Mouse (Mus musculus) granulocyte monocyte progenitor cell, adult 5-6 weeks (primary cell): ENCODE data around the gene Pidd1. TPM values are rescaled to one million over a fixed set of nuclear protein-coding genes. Genes with fewer than 3 reads are reported as not detected.
"Not testable (repeated sequence)": the region's sequence is repeated elsewhere in the genome, so short reads cannot be mapped to it uniquely, and the experiment has no call there.

Experiments used
- ATAC-seq: replicated peaks from 2 replicates; pipeline ENCODE4 v1.8.0; 2016; ENCODE audit warnings: mild to moderate bottlenecking, moderate TSS enrichment, inconsistent platforms; ENCODE audit not compliant: poor library complexity, severe bottlenecking
- total RNA-seq, 2 experiments: library from RNA; stranded (forward) in 1 of 2; stranded (reverse) in 1 of 2; fragments of 200-712, 200-1000 nt in 1 of 2; fragments of >200 nt in 1 of 2; fragmentation: Nextera tagmentation in 1 of 2; gene quantifications; 2 replicates each; pipeline ENCODE4 v1.2.3; 2014 to 2017

The Pidd1 gene
- total RNA-seq, 2 experiments from 2014 or later, result 16.4 to 33.2 TPM

DNA sequence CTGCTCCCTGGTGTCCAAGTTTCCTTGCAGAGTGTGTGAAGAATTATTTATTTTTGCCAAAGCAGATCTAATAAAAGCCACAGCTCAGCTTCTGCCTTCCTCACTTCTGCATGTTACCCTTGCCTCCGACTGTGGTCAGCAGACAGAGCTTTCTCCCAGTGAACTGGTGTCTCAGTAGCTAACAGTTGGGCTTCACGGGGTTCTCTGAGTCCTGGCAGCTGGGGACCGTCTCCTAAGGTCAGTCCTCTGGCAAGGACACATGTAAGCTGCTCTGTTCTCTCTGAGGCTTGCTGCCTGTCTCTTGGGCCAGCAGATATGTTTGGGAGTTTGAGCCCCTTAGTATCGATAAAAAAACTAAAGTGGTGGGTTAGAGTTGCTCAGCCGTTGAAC is 16.2 kb upstream of the Pidd1 start:
- no peak for ATAC-seq

DNA sequence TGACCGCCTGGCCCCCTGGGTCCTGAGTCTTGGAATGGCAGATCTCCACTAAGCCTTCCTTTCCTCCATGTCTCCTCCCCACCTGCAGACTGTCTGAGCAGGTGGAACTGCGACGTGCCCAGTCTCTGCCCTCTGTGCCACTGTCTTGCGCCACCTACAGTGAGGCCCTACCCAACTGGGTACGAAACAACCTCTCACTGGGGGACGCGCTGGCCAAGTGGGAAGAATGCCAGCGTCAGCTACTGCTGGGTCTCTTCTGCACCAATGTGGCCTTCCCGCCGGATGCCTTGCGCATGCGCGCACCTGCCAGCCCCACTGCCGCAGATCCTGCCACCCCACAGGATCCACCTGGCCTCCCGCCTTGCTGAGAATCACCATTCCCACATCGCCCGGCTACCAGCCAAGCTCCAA is 15.5 kb upstream of the Pidd1 start:
- no peak for ATAC-seq

DNA sequence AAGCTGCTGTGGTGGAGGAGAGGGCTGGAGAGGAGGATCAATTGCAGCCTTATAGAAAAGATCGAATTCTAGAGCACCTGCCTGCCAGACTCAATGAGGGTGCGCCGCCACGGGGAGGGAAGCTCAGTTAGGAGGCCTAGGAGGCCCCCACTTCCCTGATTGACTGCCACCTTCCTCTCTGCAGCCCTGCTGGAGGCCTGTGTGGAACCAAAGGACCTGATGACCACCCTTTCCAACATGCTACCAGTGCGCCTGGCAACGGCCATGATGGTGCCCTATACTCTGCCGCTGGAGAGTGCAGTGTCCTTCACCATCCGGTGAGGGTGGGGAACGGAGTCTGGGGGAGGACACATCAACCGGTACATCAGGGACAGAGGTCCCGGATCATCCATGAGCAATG is 14.8 kb upstream of the Pidd1 start:
- no peak for ATAC-seq

DNA sequence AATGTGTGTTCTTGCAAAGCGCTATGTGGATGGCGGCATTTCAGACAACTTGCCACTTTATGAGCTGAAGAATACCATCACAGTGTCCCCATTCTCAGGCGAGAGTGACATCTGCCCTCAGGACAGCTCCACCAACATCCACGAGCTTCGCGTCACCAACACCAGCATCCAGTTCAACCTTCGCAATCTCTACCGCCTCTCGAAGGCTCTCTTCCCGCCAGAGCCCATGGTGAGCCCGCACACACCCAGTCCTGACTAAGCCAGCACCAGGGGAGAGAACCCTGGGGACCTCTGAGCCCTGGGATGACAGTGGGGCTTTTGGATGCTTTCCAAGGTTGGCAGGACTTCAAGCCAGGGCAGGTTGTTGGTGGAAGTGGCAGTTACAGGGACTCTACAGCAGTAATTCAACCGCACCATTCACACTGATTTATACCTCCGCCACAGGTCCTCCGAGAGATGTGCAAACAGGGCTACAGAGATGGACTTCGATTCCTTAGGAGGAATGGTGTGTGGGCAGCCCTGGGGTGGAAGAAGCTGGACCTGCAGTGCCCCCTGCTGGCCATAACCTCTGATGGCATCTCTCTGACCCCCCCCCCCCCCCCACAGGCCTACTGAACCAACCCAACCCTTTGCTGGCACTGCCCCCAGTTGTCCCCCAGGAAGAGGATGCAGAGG is 14.3 kb upstream of the Pidd1 start:
- no peak for ATAC-seq

DNA sequence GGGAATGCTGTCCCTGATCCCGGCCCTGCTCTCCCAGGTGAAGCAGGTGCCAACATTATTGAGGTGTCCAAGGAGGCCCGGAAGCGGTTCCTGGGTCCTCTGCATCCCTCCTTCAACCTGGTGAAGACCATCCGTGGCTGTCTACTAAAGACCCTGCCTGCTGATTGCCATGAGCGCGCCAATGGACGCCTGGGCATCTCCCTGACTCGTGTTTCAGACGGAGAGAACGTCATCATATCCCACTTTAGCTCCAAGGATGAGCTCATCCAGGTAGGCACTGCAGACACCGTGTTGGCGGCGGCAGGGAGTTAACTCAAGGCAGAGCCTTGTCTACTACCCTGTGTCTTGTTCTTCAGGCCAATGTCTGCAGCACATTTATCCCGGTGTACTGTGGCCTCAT is 13.4 kb upstream of the Pidd1 start:
- ATAC-seq, result no peak

DNA sequence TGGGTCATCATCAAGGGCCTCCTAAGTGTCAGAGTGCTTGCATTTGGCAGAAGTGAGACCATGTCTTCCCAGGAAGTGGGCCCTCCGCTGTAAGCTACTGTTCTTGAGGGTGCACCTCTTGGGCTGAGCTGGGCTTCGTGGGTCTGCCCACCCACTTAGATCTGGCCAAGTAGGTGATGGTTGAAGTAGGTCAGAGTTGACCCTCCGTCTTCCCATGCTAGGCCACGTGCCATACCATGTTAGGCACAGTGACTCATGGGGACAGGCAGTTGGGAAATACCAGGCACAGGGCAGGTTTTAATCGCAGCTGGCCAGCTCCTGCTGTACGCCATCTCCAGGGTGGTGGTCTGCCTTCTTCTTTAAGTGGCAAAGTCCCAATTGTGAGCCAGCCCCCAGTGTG is 12.9 kb upstream of the Pidd1 start:
- ATAC-seq, result no peak

DNA sequence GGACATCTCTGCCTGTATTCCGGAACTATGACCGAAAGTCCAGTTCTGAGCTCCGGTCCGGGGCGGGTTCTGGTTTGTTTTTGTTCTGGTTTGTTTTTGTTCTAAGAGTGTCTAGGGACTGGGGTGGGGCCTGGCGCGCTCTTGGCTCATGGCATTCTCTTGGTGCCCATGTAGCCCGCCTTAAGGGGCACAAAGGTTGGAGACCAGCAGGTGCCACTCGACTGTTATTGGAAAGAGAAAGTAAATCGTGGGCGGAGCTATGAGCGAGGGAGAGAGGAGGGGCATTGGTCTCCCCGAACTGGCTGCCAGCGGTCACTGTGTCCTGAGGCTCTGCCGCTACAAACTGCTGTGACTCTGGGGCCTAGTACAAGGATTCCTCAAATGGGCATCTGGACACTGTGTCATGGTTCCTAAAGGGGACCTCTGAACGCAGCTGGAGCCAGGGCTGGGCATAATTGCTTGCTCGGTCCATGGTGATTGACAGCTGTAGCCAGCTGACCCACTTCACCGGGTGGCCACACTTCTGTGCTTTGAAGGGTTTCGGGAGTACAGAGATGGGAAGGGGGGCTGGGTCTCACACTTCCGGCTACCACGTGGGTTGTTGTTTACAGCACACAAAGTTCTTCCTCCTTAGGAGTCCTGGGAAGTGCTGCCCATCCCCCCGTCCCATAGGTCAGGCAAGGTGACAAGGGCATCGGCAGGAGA is 11.9 kb upstream of the Pidd1 start:
- ATAC-seq, result peak; percentile 34

DNA sequence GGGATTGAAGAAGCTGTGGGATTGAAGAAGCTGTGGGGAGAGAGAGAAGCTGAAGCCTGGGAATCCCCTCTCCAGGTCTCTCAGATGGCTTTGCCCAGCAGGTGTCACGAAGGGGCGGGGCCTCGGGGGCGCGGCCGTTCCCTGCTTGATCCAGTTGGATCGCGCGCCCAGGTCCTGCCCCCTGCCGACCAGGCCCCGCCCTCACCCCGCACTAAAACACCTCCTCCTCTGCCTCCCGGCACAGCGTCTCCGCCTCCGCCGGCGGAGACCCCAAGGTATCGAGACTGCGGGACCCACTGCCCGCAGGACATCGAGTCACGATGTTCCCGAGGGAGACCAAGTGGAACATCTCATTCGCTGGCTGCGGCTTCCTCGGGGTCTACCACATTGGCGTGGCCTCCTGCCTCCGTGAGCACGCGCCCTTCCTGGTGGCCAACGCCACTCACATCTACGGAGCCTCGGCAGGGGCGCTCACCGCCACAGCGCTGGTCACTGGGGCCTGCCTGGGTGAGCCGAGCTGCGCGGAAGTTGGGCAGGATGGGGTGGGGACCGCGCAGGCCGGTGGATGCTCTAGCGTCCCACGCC is 11.2 kb upstream of the Pidd1 start, which contains the start of gene Pnpla2:
TSS of gene Pnpla2 (plus strand) at position 232 of the 585 bp plus-strand sequence.
- peak; percentile 72 for ATAC-seq

DNA sequence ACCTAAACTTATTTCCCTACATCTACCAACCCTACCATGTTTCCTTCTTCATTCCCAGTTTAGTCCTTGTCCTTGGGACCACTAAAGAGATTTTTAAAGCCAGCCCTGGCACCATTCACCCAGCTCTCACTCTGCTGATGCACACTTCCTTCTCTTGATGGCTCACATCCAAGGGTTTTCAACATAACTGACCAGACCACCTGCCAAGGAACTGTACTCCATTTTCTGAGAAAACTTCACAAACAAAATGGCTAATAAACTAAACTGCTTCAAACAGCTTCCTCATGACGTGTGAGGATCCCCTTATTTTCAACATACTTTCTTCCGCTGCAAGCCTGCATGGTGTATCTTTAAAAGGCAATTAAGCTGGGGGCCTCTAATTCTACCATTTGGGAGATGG is 9.8 kb upstream of the Pidd1 start:
- peak; percentile 14 for ATAC-seq

DNA sequence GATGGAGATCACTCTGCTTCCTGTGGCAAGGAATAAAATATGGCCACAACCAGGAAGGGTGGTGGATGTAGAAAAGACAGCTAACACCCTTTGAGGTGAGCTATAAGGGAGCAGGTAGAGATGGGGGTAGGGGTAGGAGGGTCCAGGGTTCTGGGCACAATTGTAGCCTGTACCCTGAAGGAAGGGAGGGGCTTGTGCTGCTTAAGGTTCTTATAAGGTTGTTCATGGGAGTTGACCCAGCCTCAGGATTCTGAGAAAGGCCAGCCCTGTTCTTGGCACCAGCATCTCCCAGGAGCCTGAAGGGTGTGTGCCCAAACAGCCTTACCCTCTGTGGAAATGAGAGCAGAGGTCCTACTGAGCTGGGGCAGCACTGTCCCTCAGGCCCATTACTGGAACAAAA is 8.1 kb upstream of the Pidd1 start:
- no peak for ATAC-seq

DNA sequence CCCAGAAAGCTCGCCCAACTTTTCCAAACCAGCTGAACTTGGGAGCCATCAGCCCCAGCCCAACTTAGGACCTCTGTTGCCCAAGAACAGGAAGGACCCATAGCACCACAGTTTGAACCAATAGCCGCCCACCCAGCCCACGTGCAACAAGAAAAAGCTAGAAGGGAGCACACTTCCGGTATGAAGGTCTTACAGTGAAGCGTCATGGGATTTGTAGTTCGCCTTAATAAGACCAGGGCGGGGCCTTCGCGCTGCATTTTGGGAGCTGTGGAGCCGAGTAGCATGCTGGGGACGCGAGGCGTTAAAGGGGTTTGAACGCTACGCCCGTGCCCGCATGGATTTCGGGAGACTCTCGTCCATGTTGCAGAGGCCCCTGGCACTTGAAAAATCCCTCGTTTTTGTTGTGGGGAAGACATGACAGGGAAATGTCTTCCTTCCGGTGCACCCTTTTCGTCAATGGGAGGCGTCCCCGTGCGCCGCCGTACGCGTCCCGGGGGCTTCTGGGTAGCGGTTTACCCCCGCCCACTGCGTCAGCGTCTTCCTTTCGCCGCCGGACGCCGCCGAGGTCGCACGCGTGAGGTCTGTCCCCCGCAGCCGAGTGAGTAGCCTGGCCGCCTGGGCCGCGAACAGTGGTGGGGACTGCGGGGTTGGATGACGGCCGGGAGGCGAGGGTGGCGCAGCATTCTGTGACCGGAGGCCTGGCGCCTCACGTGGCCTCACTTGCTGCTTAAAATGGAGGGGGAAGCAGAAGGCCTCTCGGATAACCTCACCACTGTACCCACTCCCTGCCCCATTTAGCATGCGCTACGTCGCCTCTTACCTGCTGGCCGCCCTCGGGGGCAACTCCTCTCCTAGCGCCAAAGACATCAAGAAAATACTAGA is 3.5 kb upstream of the Pidd1 start, which contains the start of gene Rplp2:
TSS of gene Rplp2 (plus strand) at position 261 of the 882 bp plus-strand sequence.
- peak; percentile 79 for ATAC-seq

DNA sequence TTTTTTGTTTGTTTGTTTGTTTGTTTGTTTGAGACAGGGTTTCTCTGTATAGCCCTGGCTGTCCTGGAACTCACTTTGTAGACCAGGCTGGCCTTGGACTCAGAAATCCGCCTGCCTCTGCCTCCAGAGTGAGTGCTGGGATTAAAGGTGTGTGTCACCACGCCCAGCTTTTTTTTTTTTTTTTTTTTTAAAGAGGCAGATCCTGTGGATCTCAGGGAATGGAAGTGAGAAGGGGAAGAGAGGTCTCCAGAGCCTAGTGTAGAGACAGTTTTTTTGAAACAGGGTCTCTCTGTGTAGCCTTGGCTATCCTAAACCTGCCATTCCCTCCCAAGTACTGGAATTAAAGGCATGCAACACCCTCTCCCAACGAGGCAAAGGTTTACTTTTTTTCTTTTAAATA is 2.5 kb upstream of the Pidd1 start:
- ATAC-seq, result not testable (repeated sequence)

DNA sequence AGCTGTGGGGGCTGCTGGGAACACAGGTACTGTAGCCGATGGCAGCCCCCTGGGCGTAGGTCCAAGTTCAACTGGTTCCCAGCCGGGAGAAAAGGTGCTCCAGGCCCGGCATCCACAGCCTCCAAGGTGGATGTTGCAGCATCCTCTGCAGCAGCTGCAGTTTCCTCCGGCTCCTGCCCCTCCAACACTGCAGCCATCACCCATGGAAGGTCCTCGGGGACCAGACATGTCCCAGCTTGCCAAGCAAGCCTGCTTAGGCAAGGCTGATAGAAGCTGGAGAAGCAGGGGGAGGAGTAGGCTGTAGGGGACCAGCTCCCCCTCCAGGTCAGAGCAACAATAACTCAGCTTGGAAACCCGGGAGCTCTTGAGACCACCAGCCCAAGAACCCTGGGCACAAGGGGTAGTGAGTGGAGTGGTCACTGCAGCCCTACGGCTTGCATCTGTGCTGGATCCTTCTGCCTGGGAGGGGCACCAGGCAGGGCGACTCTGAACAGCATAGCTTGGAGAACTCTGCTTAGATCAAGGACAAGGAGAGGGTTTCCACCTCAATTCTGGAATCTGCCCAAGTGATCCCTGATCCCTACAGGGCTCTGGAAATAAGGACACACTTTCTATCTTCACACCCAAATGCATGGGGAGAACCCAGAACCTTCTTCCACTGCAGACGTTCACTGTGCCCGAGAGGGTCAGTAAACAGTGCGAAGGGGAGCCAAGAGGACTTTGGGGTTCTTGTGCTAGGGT is 574 bp downstream of the Pidd1 start:
- peak; percentile 33 for ATAC-seq

DNA sequence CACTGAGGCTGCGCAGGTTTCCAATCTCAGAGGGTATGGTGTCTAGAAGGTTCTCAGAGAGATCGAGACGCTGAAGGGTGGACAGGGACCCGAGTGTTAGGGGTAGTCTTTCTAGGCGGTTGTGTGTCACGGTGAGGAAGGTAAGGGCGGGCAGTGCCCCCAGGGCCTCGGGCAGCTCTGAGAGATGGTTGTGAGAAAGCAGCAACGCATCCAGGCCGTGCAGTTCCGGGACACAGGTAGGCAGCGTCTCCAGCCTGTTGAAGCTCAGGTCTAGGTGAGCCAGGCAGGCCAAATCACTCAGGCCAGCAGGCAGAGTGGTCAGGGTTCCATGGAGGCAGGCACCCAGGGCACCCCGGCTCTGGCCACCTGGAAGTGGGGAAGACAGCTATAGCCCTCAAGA is 1.6 kb downstream of the Pidd1 start:
- no peak for ATAC-seq

DNA sequence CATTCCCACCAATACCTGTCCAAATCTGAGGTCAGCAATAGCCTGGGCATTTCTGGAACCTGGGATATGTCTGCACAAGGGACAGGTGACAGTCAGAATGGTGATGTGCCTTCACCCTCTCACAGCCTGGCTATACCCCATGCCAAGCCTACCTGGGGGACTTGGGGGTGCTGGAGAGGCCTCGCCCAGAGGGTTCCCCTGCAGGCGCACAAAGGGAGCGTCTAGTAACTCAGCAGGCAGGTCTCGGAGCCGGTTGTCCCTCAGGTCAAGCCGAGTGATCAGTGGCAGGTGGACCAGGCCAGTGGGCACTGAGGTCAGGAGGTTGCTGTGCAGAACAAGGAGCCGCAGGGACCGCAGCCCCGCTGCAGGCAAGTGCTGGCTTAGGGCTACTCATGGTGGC is 2.4 kb downstream of the Pidd1 start:
- no peak for ATAC-seq

DNA sequence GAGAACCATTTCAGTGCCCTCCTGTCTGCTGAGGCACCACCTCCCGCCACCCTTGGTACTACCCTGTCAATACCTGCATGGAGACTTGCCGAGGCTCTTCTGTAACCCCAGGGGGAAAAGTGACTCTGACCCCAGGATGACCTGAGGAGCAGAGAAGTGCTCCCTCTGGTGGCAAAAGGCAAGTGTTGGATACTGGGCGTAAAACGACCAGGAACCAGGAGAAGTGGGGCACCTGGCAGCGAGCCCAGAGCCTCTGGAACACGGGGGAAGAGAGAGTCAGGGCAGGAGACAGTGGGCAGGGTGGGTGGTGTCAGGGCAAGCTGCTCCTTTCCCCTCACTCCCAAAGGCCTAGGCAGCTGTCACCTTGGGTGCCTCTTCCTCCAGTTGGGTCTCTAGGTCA is 3.2 kb downstream of the Pidd1 start:
- peak; percentile 20 for ATAC-seq

DNA sequence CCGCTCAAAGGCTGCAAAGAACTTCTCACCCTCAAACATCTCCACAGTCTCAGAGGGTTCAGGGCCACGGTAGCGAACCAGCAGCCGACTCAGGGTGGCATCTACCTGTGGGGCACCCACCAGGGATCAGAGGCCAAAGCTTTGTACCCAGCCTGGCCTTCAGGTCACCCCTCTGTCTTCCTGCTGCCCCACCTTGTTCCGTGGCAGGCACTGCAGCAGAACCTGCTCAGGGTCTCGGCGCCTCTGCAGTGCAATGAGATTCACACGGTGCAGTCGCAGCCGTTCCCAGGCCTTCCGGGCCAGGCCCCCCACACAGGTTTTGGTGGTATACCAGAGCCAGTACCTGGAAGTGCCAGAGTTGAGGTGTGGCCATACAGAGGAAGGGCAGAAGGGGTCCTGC is 4.0 kb downstream of the Pidd1 start:
- no peak for ATAC-seq

DNA sequence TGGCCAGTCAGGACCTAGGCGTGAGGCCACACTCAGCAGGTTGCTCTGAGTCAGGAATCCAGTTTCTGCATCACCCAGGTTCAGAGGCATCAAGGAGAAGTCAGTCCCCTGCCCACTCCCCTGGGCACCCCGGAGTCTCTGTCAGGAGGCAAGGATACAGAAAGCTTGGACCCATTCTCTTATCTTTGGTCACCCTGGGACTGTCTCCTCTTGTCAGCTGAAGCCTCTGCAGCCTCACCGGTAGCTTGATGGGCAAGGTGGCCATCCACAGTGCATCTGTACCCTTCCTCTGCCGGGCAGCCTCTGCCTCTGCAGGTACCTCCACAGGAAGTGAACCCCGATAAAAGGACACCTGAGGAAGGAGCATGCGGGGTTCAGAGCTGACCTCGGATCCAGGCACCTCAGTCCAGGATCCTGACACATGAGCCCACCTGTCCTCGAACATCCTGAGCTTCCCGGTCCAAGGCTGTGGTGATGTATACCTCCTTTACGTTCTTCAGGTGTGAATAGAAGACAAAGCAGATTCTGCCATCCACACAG is 4.6 kb downstream of the Pidd1 start:
- no peak for ATAC-seq

DNA sequence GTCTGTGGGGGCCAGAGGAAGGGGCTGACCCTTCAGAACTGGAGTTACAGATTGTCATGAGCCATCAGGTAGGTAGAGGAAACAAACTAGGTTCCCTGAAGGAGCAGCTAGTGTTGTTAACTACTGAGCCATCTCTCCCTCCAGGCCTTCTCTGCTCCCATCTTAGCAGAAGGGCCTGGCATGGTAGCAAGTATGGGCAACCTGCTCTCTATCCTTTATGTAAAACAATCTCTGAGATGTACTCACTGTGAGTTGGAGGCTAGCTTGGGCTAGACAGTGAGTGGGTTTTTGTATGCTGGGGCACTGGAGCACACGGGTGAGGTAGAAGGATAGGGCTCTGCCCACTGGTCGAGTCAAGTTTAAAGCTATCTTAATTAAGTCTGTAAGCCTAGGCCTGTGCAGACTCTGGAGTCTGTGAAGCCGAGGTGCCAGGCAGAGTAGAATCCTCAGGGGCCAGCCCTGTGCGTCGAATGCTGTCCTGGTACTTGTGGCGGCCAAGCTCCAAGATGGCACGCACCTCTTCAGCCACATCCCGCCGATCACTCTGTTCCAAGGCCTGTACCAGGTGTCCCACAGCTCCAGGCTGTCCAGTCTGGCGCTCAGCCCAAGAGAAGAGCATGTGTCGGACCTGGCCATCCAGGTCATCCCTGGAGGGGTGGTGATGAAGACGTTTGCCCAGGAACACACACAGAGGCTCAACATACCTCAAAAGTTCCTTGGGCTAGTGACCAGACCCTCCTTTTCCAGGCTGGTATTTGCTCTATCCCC is 5.4 kb downstream of the Pidd1 start:
- no peak for ATAC-seq
